Mouse (Mus musculus) brain, embryonic 18.5 days (tissue): ENCODE measurements around the gene Fn1.

Experiments used
- DNase-seq: peaks from one replicate; pipeline ENCODE4 v3.0.0-alpha.2; 2012; ENCODE audit warnings: low read depth, low spot score

Gene Fn1

DNA sequence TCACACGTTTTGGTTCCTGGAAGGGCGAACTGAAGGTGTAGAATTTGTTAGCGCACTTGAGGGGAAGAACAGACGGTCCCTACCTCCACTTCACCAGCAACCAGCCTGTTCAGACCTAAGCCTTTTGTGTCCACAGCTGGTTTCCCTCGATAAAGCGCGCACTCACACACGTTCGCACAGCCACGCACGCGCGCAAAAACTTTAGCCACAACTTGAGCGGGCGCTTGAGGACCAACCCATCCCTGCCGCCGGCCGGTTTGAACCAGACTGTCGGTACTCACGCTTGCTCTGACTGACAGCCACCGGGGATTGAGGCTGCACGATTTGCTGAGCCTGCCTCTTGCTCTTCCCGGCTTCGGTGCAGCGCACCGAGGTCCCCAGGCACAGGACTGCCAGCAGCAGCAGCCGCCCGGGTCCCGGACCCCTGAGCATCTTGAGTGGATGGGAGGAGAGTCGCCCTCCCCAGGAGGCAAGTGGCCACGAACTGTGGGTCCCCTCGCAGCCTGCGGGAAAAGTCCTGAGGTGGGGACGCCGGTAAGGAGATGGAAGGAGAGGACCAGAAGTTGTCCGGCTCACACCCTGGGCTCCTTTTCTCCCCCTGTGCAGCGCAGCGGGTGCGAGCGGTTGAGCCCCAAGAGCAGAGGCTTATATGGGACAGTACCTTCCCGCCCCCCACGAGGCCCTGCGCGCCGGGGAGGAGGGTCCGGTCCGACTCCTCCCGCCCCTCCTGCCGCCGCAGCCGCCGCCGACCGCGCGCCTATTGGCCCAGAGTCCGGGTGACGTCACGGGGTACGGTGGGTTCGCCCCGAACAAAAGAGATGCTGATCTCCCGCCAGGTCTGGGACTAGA is at the start of gene Fn1:
Gene Fn1 (minus strand): TSS at position 650 of the 849 bp plus-strand sequence.
- DNase-seq = peak; percentile 20

GRCm38 (mm10) chr1:71696093-71696492 is 43.1 kb upstream of the Fn1 start:
- DNase-seq = no peak

DNA sequence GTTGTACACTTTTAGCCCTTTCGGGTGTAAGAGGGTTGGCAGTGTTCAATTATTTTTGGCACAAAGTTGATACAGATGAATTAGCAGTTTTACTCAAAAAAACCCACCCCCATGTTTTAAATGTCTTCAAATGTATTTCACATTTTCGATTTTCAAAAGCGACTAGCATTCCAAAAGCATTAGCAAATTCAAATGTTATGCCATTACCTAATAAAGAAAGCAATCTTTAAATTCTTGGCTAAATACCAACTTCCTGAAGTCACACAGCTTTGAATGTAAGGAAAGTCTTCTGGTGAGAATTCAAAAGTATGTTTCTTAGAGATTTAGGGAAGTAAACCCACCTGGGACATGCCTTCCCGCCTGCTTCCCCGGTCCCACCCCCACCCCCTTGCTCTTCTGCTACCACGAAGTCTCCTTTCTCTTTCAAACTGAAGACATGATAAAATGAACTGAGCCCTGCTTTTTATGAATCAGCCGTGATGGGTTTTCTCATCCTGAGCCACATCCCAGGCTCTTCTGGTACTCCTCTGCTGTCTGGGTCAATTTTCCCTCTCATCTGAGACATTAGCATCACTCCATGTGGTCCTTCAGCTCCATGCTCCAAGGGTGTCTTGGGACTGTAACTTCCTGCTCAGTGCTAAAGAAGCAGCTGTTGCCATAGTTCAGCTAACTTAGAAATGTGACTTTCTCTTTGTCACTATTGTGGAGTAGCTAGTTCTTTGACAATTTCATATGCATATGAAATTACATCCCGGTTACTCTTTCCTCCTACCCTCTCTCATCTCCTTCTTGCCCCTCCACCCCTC is 38.7 kb upstream of the Fn1 start:
- no peak for DNase-seq

GRCm38 (mm10) chr1:71688926-71689303 is 35.9 kb upstream of the Fn1 start:
- DNase-seq = no peak

DNA sequence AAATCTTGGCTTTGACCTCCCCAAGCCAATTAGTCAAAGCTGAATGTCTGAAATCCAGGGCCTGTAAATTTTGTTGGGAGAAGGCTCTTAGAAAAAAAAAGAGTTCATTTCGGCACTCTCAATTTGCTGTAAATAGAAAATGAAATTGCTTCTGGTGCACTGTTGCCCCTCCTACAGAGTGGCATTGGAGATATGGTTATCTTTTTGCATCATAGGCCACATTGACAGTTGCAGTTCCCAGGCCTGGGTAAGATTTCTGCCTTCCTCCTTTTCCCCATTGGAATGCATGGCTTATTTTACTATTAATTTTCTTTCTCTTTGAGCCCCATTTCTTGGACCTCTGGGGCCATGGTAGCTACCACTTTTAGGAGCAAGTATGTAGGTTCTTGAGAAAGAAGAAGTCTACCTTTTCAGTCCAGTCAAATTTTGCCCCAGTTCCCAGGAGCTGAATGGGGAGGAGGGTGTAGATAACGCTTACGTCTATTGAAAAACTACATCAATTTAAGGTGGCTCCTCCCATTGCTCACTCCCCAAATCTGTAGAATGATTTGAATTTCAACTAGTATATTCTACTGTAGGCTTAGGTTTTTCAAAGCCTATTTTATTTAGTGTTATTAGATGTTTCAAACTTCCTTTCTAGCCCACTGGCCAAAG is 35.4 kb upstream of the Fn1 start:
- no peak for DNase-seq

GRCm38 (mm10) chr1:71686791-71687190 is 33.8 kb upstream of the Fn1 start:
- no peak for DNase-seq

DNA sequence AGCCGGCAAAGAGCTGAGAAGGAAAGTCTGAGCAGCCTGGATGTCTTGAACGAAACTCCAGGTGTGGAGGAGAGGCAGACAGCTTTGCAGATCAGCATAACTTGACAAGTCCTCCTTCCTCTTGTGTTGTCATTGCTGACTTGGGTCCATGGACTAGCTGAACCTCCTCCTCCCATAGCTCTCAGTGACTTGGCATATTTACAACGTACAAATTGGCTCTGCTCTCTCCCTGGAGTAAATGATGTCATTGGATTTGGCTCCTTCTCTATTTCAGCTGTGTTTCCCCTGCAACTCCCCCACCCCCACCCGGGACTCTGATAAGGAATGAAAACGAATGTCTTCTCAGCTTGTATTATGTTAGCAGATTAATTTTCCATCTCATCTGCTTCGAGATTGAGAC is 30.7 kb upstream of the Fn1 start:
- DNase-seq = no peak

DNA sequence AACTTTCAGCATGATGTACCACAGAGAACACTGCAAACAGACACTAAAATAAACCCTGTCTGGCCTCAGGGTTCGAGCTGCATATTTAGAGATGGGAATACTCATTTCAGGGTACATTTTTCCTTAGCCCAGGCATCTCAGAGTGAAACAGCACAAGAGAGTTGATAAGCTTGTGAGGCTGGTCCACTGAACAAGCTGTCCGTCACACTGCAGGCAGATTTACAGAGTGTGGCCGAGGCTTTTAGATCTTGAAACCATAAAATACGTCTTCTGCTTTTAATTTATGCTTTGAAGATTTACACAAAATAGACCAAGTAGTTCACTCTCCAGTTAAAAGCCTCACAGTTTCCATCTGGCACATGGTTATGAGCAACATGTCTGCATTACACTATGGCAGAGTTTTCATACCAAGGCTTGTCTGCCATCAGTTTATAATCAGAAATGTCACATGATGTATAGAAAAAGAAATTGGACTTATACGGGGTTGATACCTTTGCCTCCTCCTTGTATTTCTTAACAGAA is 29.3 kb upstream of the Fn1 start:
- no peak for DNase-seq

- no peak for DNase-seq
Observed at GRCm38 (mm10) chr1:71681306-71681705, 28.3 kb upstream of the Fn1 start.

GRCm38 (mm10) chr1:71680046-71680672 is 27.2 kb upstream of the Fn1 start:
- no peak for DNase-seq

- no peak for DNase-seq
Observed at GRCm38 (mm10) chr1:71675420-71675819, 22.4 kb upstream of the Fn1 start.

GRCm38 (mm10) chr1:71674274-71674673 is 21.3 kb upstream of the Fn1 start:
- DNase-seq = no peak

DNA sequence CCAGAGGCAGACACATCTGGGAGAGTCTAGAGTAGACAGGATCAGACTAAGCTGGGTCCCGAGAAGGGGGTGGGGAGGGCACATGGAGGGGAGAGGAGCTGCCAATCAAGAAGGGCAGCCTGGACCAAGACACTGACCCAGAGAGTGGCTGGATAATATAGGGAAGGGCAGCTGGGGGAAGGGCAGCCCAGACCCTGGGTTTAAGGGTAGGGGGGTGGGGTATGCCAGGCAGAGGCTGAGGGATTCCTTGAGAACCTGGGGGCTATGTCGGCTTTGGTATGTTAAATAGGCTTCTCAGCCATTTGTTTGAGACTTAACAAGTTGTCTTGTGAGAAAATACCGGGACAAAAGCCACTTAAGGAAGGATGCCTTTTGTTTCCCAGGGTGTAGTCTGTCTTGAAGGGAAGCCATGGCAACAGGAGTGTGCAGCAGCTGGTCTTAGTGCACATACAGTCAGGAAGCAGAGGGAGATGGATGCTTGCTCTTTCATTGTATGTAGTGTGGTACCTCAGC is 20.5 kb upstream of the Fn1 start:
- DNase-seq = no peak

- no peak for DNase-seq
Observed at GRCm38 (mm10) chr1:71672346-71672745, 19.3 kb upstream of the Fn1 start.

DNA sequence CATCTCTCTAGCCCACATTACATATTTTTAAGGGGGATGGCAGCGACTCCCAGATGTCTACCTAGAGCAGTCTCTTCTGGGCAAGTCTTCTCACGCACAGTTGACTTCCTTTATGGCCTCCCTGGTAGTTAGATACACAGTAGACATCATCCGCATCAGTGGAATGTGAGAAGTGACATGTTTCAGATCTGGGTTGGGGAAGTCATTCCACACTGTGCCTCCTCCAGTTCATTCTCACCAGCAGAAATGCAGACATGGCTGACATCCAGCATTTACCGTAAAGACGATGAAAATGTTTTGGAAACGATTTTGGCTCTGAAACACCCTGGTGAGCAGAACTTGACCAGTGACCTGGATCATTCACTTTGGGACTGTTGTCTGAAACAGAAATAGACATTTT is 10.2 kb upstream of the Fn1 start:
- no peak for DNase-seq

DNA sequence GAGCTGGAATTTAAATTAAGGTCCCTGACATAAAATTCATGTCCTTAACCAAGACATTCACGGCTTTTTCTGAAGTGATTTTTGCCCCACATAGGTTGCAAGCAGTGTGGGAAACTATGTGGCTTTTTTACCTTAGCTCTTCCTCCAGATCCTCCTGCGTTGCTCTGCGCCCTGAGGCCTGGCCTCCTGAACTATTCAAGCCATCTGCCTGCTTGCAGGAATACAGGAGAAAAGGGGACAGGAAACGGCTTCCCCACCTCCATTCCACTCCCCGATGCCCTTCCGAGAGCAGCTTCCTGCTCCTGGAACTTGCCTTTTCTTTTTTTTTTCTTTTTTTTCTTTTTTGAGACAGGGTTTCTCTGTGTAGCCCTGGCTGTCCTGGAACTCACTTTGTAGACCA is 5.6 kb upstream of the Fn1 start:
- DNase-seq = no peak

DNA sequence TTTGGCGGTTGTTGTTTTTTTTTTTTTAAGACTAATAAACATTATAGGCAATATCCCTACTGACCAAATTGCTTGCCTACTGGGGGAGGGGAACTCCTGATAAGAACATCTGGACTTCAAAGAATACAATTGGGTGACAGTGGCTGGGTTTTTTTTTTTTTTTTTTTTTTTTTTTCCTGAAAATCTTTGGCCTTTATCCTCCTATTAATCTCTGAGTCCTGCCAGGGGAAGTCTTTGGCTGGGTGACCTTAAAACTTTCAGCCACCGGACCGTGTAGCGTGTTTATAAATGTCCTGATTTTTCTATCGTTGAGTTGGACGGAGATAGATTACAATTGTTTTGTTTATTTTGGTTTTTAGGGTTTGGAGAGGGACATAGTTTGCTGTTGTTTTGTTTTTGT is 3.3 kb upstream of the Fn1 start:
- DNase-seq = no peak

- no peak for DNase-seq
Observed at GRCm38 (mm10) chr1:71654221-71654620, 1.2 kb upstream of the Fn1 start.

GRCm38 (mm10) chr1:71653400-71654159 is 580 bp upstream of the Fn1 start:
- DNase-seq = no peak

DNA sequence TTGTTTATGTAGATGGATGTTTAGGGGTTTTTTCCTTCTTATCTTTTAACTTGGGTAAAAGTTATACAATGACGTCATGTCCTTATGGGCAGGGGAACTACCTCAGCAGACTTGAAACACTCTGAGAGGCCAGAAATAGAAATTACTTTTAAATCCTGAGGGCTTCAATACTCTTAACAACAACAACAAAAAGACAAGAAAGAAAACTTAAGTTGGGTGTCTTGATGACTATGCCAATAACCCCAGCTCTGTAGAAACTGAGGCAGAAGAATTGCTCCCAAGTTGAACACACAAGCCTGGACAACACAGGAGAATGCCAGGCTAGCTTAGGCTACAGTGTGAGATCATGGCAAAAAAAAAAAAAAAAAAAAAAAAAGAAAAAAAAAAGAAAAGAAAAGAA is 1.2 kb downstream of the Fn1 start:
- DNase-seq = no peak

GRCm38 (mm10) chr1:71651315-71651714 is 1.7 kb downstream of the Fn1 start:
- no peak for DNase-seq
